Mouse (Mus musculus) A20 (cell line): ENCODE results near the gene Olfr1410.
A peak's percentile ranks its signal among the peaks of the same experiment; 100 is the strongest.

ENCODE experiments used
- DNase-seq: peaks from one replicate; pipeline ENCODE4 v3.0.0-alpha.2; 2011; ENCODE audit warnings: low read depth, low spot score

Olfr1410 gene

GRCm38 (mm10) chr1:92640393-92640792 is 34.8 kb downstream of the Olfr1410 start:
- peak; percentile 19 for DNase-seq

DNA sequence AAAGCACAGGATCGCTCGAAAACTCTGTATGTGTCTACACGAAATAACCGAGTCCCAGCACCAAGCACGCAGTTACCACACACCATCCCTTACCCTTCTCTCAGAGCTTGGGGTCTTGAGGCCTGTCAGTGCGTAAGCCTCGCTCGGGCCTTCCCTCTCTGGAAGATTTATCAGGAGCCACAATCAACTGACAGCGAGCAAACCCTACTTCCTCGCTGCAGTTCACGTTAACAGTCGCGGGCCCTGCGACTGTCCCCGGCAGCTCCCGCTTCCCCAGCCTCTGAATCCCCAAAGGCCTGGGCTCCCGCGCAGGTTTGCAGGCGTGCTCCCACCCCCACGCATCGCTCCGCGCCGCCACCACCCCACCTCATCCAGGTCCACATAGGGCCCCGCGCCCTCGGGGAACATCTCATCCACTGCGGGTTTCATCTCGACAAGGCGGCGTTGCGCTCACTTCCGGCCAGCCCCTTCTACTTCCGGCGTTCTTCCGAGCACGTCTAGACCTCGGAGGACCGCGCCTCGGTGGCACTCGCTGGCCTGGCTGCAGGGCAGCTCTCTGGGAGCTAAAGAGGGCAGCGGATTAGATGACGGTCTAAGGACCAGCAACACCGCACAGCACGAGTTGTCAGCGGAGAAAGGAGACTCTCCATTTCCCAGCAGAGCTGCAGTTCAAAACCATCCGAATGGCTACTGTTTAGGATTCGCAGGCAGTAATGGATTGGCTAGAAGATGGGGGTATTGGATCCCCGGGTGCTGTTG is 36.1 kb downstream of the Olfr1410 start, which contains the start of gene Cops9:
Cops9 (minus strand) TSS at position 472 of the 759 bp plus-strand sequence.
- DNase-seq = peak; percentile 94

GRCm38 (mm10) chr1:92643691-92644090 is 38.1 kb downstream of the Olfr1410 start:
- no peak for DNase-seq

GRCm38 (mm10) chr1:92644916-92645315 is 39.3 kb downstream of the Olfr1410 start:
- no peak for DNase-seq

DNA sequence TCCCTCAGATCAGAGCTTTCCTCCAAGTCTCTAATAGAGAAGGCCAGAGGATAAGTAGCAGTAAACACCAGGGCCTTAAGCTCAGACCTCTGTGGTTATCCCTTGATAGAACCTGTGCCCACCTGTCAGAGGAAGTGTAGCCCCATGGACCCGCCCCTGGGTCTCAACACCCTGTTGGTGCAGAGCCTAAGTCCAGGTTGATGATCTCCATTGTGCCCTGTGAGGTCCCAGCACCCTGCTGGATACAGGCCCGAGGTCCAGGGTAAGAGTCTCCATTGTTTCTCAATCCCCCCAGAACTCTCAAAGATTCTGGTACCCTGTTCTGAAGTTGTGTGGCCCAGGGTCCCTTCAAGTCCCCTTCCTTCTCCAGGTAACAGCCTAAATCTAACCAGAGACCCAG is 40.5 kb downstream of the Olfr1410 start:
- no peak for DNase-seq

DNA sequence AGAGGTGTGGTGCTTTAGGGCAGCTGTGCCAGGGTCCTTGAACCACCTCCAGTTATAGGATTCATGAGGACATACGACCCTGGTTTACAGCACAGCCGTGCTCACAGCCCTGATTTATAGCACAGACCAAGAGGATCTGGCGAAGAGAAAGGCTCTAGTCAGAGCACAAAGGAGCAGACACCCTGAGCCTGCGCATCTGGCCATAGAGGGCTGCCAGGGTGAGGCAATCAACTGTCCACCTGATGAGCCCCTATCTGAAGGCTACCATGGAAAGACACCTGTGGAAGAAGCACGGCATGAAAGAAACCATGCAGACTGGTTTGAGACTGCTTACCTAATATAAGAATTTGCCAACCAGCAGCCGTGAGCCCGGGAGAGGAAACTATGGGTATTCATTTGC is 41.0 kb downstream of the Olfr1410 start:
- DNase-seq = no peak

DNA sequence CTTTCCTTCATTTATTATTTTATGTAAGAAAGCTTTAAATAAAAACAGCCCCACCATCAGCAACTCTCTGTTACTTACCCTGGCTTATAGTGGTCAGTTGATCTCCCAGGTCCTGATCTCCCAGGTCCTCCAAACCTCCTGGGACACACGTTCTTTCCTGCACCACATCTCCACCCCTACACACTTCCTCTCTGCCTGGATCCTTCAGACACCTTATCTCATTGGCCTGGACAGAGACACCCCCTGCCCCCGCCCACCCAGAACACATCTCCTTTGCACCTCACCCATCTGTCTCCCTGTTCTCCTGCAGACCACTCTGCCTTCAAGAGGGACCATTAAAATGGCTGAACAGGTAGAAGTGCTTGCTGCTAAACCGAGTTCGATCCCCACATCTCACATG is 41.4 kb downstream of the Olfr1410 start:
- DNase-seq = no peak

DNA sequence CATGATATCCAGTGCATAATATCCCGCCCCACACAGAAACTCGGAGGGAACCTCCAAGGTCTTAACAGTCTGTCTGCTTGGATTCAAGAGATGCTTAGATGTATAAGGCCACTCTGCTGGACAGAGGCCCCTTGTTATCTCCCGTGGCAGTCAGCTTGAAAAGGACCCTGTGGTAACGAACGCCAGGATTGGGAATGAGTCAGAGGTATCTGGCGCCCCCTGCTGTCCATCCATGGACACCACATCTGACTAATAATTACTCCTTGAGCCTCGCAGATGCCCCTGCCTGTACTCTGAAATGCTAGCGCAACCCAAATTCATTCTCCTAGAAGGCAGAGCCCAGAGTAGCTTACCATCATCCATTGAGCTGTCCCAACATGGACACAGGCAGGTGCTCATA is 42.2 kb downstream of the Olfr1410 start:
- DNase-seq = peak; percentile 64

DNA sequence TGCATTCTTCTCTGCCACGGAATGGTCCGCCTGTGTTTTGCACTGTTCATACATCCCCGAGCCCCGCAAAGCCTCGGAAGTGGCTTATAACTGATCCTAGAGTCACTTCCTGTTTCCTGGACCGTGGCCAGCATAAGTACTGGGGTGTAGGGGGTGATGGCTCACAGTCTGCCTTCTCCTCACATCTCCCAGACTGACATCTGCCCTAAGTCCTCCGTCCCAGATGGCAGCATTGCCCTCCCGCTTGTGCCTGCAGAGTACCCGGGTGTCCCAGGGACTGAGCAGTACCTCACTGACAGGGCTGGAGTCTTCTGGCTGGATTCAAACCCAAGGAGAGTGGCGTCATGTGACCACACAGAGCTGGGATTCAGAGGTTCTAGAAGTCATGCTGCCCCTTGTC is 42.6 kb downstream of the Olfr1410 start:
- DNase-seq = no peak

GRCm38 (mm10) chr1:92648673-92649072 is 43.1 kb downstream of the Olfr1410 start, which contains the start of gene Otos:
TSS of gene Otos (minus strand) at chr1:92648841.
- DNase-seq = peak; percentile 58

GRCm38 (mm10) chr1:92651467-92651866 is 45.9 kb downstream of the Olfr1410 start:
- no peak for DNase-seq

GRCm38 (mm10) chr1:92653179-92653578 is 47.6 kb downstream of the Olfr1410 start:
- no peak for DNase-seq

DNA sequence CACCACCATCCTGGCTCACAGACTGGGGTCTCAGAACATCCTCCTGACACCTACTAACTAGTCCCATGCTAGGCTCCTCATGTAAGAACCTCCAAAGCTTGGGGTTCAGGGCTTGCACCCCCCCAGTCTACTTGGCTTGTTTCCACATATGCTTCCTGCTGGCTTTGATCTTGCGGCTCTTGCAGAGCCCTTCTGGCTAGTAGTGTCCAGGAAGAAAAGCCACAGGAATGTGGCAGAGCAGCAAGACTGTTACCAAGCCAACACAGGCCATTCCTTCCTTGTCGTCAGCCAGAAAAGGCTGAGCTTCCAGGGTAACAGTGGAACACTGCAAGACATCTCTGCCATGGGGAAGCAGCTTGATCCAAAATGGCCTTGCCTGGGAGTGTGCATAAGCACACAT is 49.1 kb downstream of the Olfr1410 start:
- no peak for DNase-seq

- DNase-seq = no peak
These were observed 51.6 kb downstream of the Olfr1410 start for GRCm38 (mm10) chr1:92657025-92657820.

DNA sequence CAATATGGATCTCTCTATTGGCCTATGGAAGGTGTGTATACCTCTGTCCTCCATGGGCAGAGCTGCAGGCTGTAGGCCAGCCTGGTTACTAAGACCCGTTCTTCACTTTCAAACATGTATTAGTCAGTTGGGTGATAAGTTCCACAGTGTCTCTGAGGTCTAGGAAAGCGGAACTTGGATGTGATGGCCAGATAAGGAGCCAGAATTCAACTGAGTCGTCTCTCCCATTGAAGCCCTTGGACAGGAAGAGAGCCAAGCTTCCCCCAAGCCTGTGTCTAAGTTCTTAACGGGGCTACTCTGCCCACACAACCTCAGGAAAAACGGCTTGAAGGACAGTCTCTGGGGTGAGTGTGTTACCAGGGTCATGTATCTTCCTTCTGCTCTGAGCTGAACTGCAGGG is 53.8 kb downstream of the Olfr1410 start:
- no peak for DNase-seq
